Mouse (Mus musculus) forebrain, embryonic 15.5 days (tissue): ENCODE data around the gene Prkca. TPM values are rescaled to one million over a fixed set of nuclear protein-coding genes. Genes with fewer than 3 reads are reported as not detected.
A peak's percentile ranks its signal among the peaks of the same experiment; 100 is the strongest.

Experiments
- ATAC-seq: fragments of 200-750 bp; cut with Nextera tagmentation; replicated peaks from 2 replicates; pipeline ENCODE4 v1.8.0; 2017; ENCODE audit warnings: mild to moderate bottlenecking, moderate TSS enrichment, moderate library complexity
- H3K27ac ChIP-seq: fragments of 300-500 bp; sonication (generic); replicated peaks from 2 replicates; pipeline ENCODE4 v1.5.1; 2015; ENCODE audit warnings: mild to moderate bottlenecking, inconsistent platforms
- H3K27me3 ChIP-seq: fragments of 300-500 bp; sonication (generic); 2 replicates; pipeline ENCODE4 v1.6.1; 2015; ENCODE audit warnings: inconsistent platforms
- H3K36me3 ChIP-seq: fragments of 300-500 bp; sonication (generic); 2 replicates; pipeline ENCODE4 v1.6.1; 2015; ENCODE audit warnings: mild to moderate bottlenecking, inconsistent platforms
- H3K4me1 ChIP-seq: fragments of 300-500 bp; sonication (generic); 2 replicates; pipeline ENCODE4 v1.6.1; 2015; ENCODE audit warnings: inconsistent platforms
- H3K4me2 ChIP-seq: fragments of 300-500 bp; sonication (generic); replicated peaks from 2 replicates; pipeline ENCODE4 v1.6.1; 2015; ENCODE audit warnings: mild to moderate bottlenecking, inconsistent platforms
- H3K4me3 ChIP-seq: fragments of 300-500 bp; sonication (generic); 2 replicates; pipeline ENCODE4 v1.5.1; 2015; ENCODE audit warnings: mild to moderate bottlenecking, inconsistent platforms
- H3K9ac ChIP-seq: fragments of 300-500 bp; sonication (generic); replicated peaks from 2 replicates; pipeline ENCODE4 v1.6.1; 2015; ENCODE audit warnings: mild to moderate bottlenecking, inconsistent platforms
- H3K9me3 ChIP-seq: fragments of 300-500 bp; sonication (generic); 2 replicates; pipeline ENCODE4 v1.6.1; 2016; ENCODE audit warnings: inconsistent platforms
- WGBS: fragments of 180-500 bp; shearing (Covaris S2); methylation state at CpG from one replicate; pipeline ENCODE4 v1.1.7; 2015; ENCODE audit warnings: mixed read lengths; 5-methylcytosine and 5-hydroxymethylcytosine counted together
- polyA plus RNA-seq: library from polyadenylated mRNA; unstranded; fragments of >200 nt; fragmentation: Nextera tagmentation; extraction: Ambion mirVana; gene quantifications from 2 replicates; pipeline ENCODE4 v1.2.1, GENCODE M21; 2015

Prkca gene
- polyA plus RNA-seq, 1 experiment from 2014 or later = 8.0 TPM

GRCm38 (mm10) chr11:108267825-108268224 is 75.9 kb downstream of the Prkca start:
- Histone ChIP-seq H3K9ac (no peak overlapping the region), H3K4me3 (no peak overlapping the region), H3K4me1 (peaks cover 44% of the 10 kb centered on the region), H3K4me2 (no peak overlapping the region), H3K9me3 (no peaks in the 10 kb centered on the region), H3K27ac (0 out of 2 replicates have a peak overlapping the region, but pooled peaks have one; percentile 31), H3K36me3 (no peaks in the 10 kb centered on the region), H3K27me3 (0 out of 2 replicates have a peak, but pooled peaks cover 5% of the 10 kb centered on the region)
- no peak for ATAC-seq
- WGBS = 84% methylated on average over 7 of the region's 7 CpGs

- peaks cover 44% of the 10 kb centered on the region for H3K4me1 ChIP-seq
- no peak overlapping the region for H3K4me3 ChIP-seq
- no peaks in the 10 kb centered on the region for H3K9me3 ChIP-seq
- 0 out of 2 replicates have a peak overlapping the region, but pooled peaks have one; percentile 31 for H3K27ac ChIP-seq
- H3K27me3 ChIP-seq = 0 out of 2 replicates have a peak, but pooled peaks cover 5% of the 10 kb centered on the region
- 64% methylated on average over 3 of the region's 3 CpGs for WGBS
- H3K36me3 ChIP-seq = no peaks in the 10 kb centered on the region
- ATAC-seq = no peak
- no peak overlapping the region for H3K9ac ChIP-seq
- no peak overlapping the region for H3K4me2 ChIP-seq
Measured at GRCm38 (mm10) chr11:108267066-108267465, 76.7 kb downstream of the Prkca start.

DNA sequence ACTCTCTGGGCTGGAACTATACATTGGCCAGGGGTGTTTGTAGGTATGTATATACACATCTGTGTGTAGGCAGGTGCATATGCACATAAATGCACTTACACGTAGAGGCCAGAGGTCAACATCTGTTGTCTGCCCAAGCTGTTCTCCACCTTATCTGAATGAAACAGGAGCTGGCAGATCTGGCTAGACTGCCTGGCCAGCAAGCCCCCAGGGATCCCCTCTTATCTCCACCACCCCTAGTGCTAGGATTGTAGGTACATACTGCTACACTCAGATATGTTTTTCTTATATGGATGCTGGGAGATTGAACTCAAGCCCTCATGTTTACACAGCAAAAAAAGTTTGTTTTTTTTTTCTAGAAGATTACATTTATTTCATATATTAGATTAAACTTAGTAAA is 79.9 kb downstream of the Prkca start:
- H3K9me3 ChIP-seq = no peaks in the 10 kb centered on the region
- no peak overlapping the region for H3K4me2 ChIP-seq
- WGBS = 96% methylated on average over 1 of the region's 1 CpGs
- 0 out of 2 replicates have a peak, but pooled peaks cover 5% of the 10 kb centered on the region for H3K27me3 ChIP-seq
- no peak overlapping the region for H3K9ac ChIP-seq
- no peaks in the 10 kb centered on the region for H3K36me3 ChIP-seq
- no peak for ATAC-seq
- no peak overlapping the region for H3K4me3 ChIP-seq
- H3K4me1 ChIP-seq = peaks cover 40% of the 10 kb centered on the region
- H3K27ac ChIP-seq = no peak overlapping the region

DNA sequence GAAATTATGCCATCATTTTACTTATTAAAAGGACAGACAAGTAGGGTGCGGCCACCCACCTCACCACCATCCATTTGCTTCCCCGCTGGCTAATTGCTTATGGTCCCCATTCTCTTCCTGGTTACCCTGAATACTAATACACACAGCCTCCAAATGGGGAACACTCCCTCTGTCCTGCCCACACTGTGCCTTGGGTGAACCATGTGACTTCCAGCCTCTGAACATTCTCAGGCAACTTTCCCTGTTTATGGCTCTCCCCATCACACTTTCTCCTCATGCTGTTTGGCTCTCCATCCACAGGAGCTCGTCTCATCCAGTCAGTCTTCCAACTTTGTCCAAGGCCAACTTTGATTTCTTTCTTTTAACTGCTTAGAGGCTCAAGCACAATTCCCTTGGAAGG is 80.3 kb downstream of the Prkca start:
- H3K4me1 ChIP-seq = peaks cover 39% of the 10 kb centered on the region
- no peak overlapping the region for H3K4me2 ChIP-seq
- H3K27me3 ChIP-seq = 0 out of 2 replicates have a peak, but pooled peaks cover 5% of the 10 kb centered on the region
- no peak overlapping the region for H3K27ac ChIP-seq
- no peaks in the 10 kb centered on the region for H3K36me3 ChIP-seq
- no peak for ATAC-seq
- H3K9me3 ChIP-seq = no peaks in the 10 kb centered on the region
- H3K4me3 ChIP-seq = no peak overlapping the region
- WGBS = 57% methylated on average over 3 of the region's 3 CpGs
- no peak overlapping the region for H3K9ac ChIP-seq

GRCm38 (mm10) chr11:108261751-108262160 is 82.0 kb downstream of the Prkca start:
- H3K4me2 ChIP-seq = no peak overlapping the region
- no peak overlapping the region for H3K9ac ChIP-seq
- H3K36me3 ChIP-seq = no peaks in the 10 kb centered on the region
- ATAC-seq = no peak
- 53% methylated on average over 7 of the region's 7 CpGs for WGBS
- no peaks in the 10 kb centered on the region for H3K9me3 ChIP-seq
- H3K4me1 ChIP-seq = peaks cover 31% of the 10 kb centered on the region
- no peak overlapping the region for H3K27ac ChIP-seq
- H3K27me3 ChIP-seq = no peaks in the 10 kb centered on the region
- no peak overlapping the region for H3K4me3 ChIP-seq

GRCm38 (mm10) chr11:108260775-108261517 is 82.8 kb downstream of the Prkca start:
- no peak for ATAC-seq
- no peak overlapping the region for H3K4me2 ChIP-seq
- H3K27me3 ChIP-seq = no peaks in the 10 kb centered on the region
- H3K9ac ChIP-seq = no peak overlapping the region
- no peak overlapping the region for H3K27ac ChIP-seq
- no peaks in the 10 kb centered on the region for H3K36me3 ChIP-seq
- H3K9me3 ChIP-seq = no peaks in the 10 kb centered on the region
- H3K4me3 ChIP-seq = no peak overlapping the region
- WGBS = 61% methylated on average over 6 of the region's 6 CpGs
- H3K4me1 ChIP-seq = peaks cover 31% of the 10 kb centered on the region

- Histone ChIP-seq H3K9ac (no peak overlapping the region), H3K27me3 (no peaks in the 10 kb centered on the region), H3K4me1 (peaks cover 31% of the 10 kb centered on the region), H3K4me2 (no peak overlapping the region), H3K9me3 (no peaks in the 10 kb centered on the region), H3K27ac (no peak overlapping the region), H3K4me3 (no peak overlapping the region), H3K36me3 (no peaks in the 10 kb centered on the region)
- no peak for ATAC-seq
- WGBS = 73% methylated on average over 4 of the region's 4 CpGs
Measured at GRCm38 (mm10) chr11:108259391-108259790, 84.3 kb downstream of the Prkca start.

- H3K9ac ChIP-seq = no peak overlapping the region
- H3K36me3 ChIP-seq = no peaks in the 10 kb centered on the region
- ATAC-seq = no peak
- H3K9me3 ChIP-seq = no peaks in the 10 kb centered on the region
- H3K4me1 ChIP-seq = peaks cover 31% of the 10 kb centered on the region
- H3K27ac ChIP-seq = no peak overlapping the region
- H3K4me3 ChIP-seq = no peak overlapping the region
- H3K27me3 ChIP-seq = no peaks in the 10 kb centered on the region
- H3K4me2 ChIP-seq = no peak overlapping the region
- WGBS = 48% methylated on average over 5 of the region's 5 CpGs
Measured at GRCm38 (mm10) chr11:108258811-108259266, 84.9 kb downstream of the Prkca start.

- Histone ChIP-seq H3K4me3 (no peak overlapping the region), H3K4me1 (peaks cover 26% of the 10 kb centered on the region), H3K9me3 (no peaks in the 10 kb centered on the region), H3K27me3 (no peaks in the 10 kb centered on the region), H3K36me3 (no peaks in the 10 kb centered on the region), H3K27ac (no peak overlapping the region), H3K9ac (no peak overlapping the region), H3K4me2 (no peak overlapping the region)
- WGBS = 73% methylated on average over 8 of the region's 8 CpGs
- no peak for ATAC-seq
Measured at GRCm38 (mm10) chr11:108257921-108258320, 85.8 kb downstream of the Prkca start.

DNA sequence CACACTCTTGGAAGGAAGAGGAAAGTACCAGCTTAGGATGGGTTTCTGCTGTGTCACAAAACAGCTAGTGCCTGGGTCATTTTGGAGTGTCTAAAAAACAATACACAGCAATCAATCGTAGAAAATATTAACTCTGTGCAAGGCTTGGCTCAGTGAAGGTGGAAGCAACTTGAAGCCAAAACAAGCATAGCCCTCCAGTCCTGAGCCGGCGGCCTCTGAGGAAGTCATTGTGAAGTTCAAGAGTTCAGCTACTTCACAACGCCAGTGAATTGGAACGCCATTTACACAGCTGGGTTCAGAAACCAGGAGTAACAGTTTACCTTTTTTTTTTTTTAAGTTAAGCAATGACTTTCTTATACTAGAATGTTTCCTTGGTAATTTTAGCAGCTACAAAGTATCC is 89.0 kb downstream of the Prkca start:
- H3K9me3 ChIP-seq = no peaks in the 10 kb centered on the region
- ATAC-seq = no peak
- no peak overlapping the region for H3K27ac ChIP-seq
- H3K27me3 ChIP-seq = no peaks in the 10 kb centered on the region
- no peak overlapping the region for H3K4me3 ChIP-seq
- H3K36me3 ChIP-seq = no peaks in the 10 kb centered on the region
- H3K4me2 ChIP-seq = no peak overlapping the region
- no peak overlapping the region for H3K9ac ChIP-seq
- whole genome bisulfite sequencing = 90% methylated on average over 5 of the region's 5 CpGs
- peaks cover 20% of the 10 kb centered on the region for H3K4me1 ChIP-seq

- Histone ChIP-seq H3K4me2 (no peak overlapping the region), H3K4me1 (no peaks in the 10 kb centered on the region; the same call in 1 of the 2 replicates), H3K27ac (no peak overlapping the region), H3K36me3 (no peaks in the 10 kb centered on the region), H3K4me3 (no peak overlapping the region), H3K9me3 (no peaks in the 10 kb centered on the region), H3K27me3 (no peaks in the 10 kb centered on the region), H3K9ac (no peak overlapping the region)
- ATAC-seq = no peak
- 90% methylated on average over 7 of the region's 7 CpGs for WGBS
Measured at GRCm38 (mm10) chr11:108251924-108252775, 91.6 kb downstream of the Prkca start.
